Mouse (Mus musculus) limb, embryonic 14.5 days (tissue): ENCODE results near the gene Dnmt1. TPM values are rescaled to one million over a fixed set of nuclear protein-coding genes. Genes with fewer than 3 reads are reported as not detected.
A peak's percentile ranks its signal among the peaks of the same experiment; 100 is the strongest.

ENCODE experiments used
- ATAC-seq: fragments of 200-750 bp; cut with Nextera tagmentation; 2 replicates; pipeline ENCODE4 v1.8.0; 2017; ENCODE audit warnings: low read depth, moderate number of reproducible peaks, moderate TSS enrichment; ENCODE audit not compliant: low FRiP score
- DNase-seq: peaks from one replicate; pipeline ENCODE4 v3.0.0-alpha.2; 2015; ENCODE audit warnings: low spot score
- H3K27ac ChIP-seq: fragments of 300-500 bp; sonication (generic); replicated peaks from 2 replicates; pipeline ENCODE4 v1.5.1; 2014; ENCODE audit warnings: low read depth, mild to moderate bottlenecking, low read length, moderate library complexity, mixed read lengths
- H3K27me3 ChIP-seq: fragments of 300-500 bp; sonication (generic); 2 replicates; pipeline ENCODE4 v1.6.1; 2014; ENCODE audit warnings: low read length, mixed read lengths; ENCODE audit not compliant: control insufficient read depth, insufficient read depth
- H3K36me3 ChIP-seq: fragments of 300-500 bp; sonication (generic); 2 replicates; pipeline ENCODE4 v1.6.1; 2014; ENCODE audit warnings: mild to moderate bottlenecking, low read length, moderate library complexity, mixed read lengths; ENCODE audit not compliant: control insufficient read depth, insufficient read depth
- H3K4me1 ChIP-seq: fragments of 300-500 bp; sonication (generic); 2 replicates; pipeline ENCODE4 v1.6.1; 2014; ENCODE audit warnings: antibody characterized with exemption, low read length, mixed read lengths; ENCODE audit not compliant: control insufficient read depth, insufficient read depth
- H3K4me2 ChIP-seq: fragments of 300-500 bp; sonication (generic); replicated peaks from 2 replicates; pipeline ENCODE4 v1.6.1; 2014; ENCODE audit warnings: low read depth, mild to moderate bottlenecking, low read length, moderate library complexity; ENCODE audit not compliant: severe bottlenecking
- H3K4me3 ChIP-seq: fragments of 300-500 bp; sonication (generic); replicated peaks from 2 replicates; pipeline ENCODE4 v1.5.1; 2014; ENCODE audit warnings: low read length
- H3K9ac ChIP-seq: fragments of 300-500 bp; sonication (generic); 2 replicates; pipeline ENCODE4 v1.6.1; 2014; ENCODE audit warnings: mild to moderate bottlenecking, low read depth, low read length, moderate library complexity; ENCODE audit not compliant: severe bottlenecking
- H3K9me3 ChIP-seq: fragments of 300-500 bp; sonication (generic); 2 replicates; pipeline ENCODE4 v1.6.1; 2016; ENCODE audit warnings: low read length; ENCODE audit not compliant: control insufficient read depth
- POLR2A ChIP-seq: fragments of 200-500 bp; IDR thresholded peaks from 2 replicates; pipeline ENCODE4 v1.8.0; 2012; ENCODE audit warnings: inconsistent platforms, mild to moderate bottlenecking, moderate library complexity, borderline replicate concordance; ENCODE audit not compliant: insufficient read depth, insufficient read length; ENCODE audit errors: extremely low read depth
- WGBS: fragments of 180-500 bp; shearing (Covaris S2); extraction: QIAGEN DNeasy Blood & Tissue Kit; methylation state at CpG from one replicate; pipeline ENCODE4 v1.1.7; 2014; 5-methylcytosine and 5-hydroxymethylcytosine counted together
- polyA plus RNA-seq, 2 experiments: library from polyadenylated mRNA; depleted of rRNA in 1 of 2; stranded (reverse) in 1 of 2; unstranded in 1 of 2; fragments of >200 nt; fragmentation: Nextera tagmentation in 1 of 2; extraction: Ambion mirVana in 1 of 2; gene quantifications; 2 replicates each; pipeline versions ENCODE4 v1.2.1 to v1.2.3; 2012 to 2014

Gene Dnmt1
- polyA plus RNA-seq, 2 experiments = 62.0 to 115 TPM

GRCm38 (mm10) chr9:20943396-20943795 is 16.3 kb downstream of the Dnmt1 start:
- no peak for DNase-seq
- Histone ChIP-seq H3K4me1 (peaks cover 13% of the 10 kb centered on the region; the same call in 1 of the 2 replicates), H3K9me3 (no peaks in the 10 kb centered on the region), H3K4me3 (no peak overlapping the region), H3K4me2 (no peak overlapping the region), H3K27me3 (no peaks in the 10 kb centered on the region), H3K9ac (no peak overlapping the region), H3K27ac (0 out of 2 replicates have a peak overlapping the region, but pooled peaks have one; percentile 28), H3K36me3 (peaks cover 46% of the 10 kb centered on the region)
- 87% methylated on average over 7 of the region's 7 CpGs for WGBS
- no peak for ATAC-seq
- TF ChIP-seq POLR2A = no peak

GRCm38 (mm10) chr9:20923258-20923657 is 36.4 kb downstream of the Dnmt1 start:
- H3K4me2 ChIP-seq = no peak overlapping the region
- H3K4me3 ChIP-seq = no peak overlapping the region
- H3K4me1 ChIP-seq = no peaks in the 10 kb centered on the region
- H3K9ac ChIP-seq = no peak overlapping the region
- H3K9me3 ChIP-seq = no peaks in the 10 kb centered on the region
- no peak overlapping the region for H3K27ac ChIP-seq
- 90% methylated on average over 3 of the region's 3 CpGs for WGBS
- DNase-seq (no peak), ATAC-seq (no peak)
- H3K36me3 ChIP-seq = peaks cover 100% of the 10 kb centered on the region
- no peaks in the 10 kb centered on the region for H3K27me3 ChIP-seq
- TF ChIP-seq POLR2A = no peak

GRCm38 (mm10) chr9:20916160-20916559 is 43.5 kb downstream of the Dnmt1 start:
- 78% methylated on average over 4 of the region's 4 CpGs for WGBS
- Histone ChIP-seq H3K27me3 (no peaks in the 10 kb centered on the region), H3K4me1 (no peaks in the 10 kb centered on the region), H3K27ac (no peak overlapping the region), H3K4me2 (no peak overlapping the region), H3K9ac (no peak overlapping the region), H3K4me3 (no peak overlapping the region), H3K36me3 (peaks cover 100% of the 10 kb centered on the region), H3K9me3 (no peaks in the 10 kb centered on the region)
- ATAC-seq (no peak), DNase-seq (no peak)
- no peak for TF ChIP-seq POLR2A

DNA sequence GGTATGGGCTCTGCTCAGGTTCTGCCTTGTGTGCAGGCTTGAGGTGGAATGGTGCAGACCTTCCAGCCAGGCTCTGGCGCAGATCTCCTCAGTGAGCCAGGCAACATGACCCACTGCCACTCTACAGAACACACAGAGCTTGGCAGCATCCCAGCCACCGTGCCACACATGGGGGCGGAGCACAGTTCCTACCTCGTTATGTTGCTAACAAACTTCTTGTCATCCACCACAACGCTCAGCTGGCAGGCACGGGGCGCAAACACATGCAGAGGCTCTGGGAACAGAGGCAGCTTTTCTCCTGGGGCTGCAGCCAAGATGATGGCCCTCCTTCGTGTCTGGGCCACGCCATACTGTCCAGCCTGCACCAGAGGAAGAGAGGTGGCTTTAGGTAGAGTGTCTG is 49.7 kb downstream of the Dnmt1 start:
- H3K9me3 ChIP-seq = no peaks in the 10 kb centered on the region
- TF ChIP-seq POLR2A = no peak
- no peaks in the 10 kb centered on the region for H3K27me3 ChIP-seq
- no peak overlapping the region for H3K4me2 ChIP-seq
- H3K36me3 ChIP-seq = peaks cover 100% of the 10 kb centered on the region
- WGBS = 90% methylated on average over 9 of the region's 9 CpGs
- no peak overlapping the region for H3K4me3 ChIP-seq
- no peaks in the 10 kb centered on the region for H3K4me1 ChIP-seq
- DNase-seq = no peak
- no peak for ATAC-seq
- H3K27ac ChIP-seq = no peak overlapping the region
- no peak overlapping the region for H3K9ac ChIP-seq

DNA sequence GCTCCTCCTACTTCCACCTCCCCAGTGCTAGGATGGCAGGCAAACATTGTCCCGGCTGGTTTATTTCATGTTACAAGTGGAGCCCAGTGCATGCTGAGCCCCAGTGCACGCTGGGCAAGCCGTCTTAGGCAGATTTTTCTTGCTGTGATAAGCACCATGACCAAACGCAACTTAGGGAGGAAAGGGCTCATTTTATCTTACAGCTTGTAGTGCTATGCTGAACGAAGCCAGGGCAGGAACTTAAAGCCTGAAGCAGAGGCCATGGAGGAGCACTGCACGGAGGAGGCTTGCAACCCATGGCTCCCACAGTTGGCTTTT is 57.6 kb downstream of the Dnmt1 start:
- Histone ChIP-seq H3K27ac (no peak overlapping the region), H3K9ac (no peak overlapping the region), H3K27me3 (no peaks in the 10 kb centered on the region), H3K9me3 (no peaks in the 10 kb centered on the region), H3K4me1 (peaks cover 3% of the 10 kb centered on the region; the same call in 1 of the 2 replicates), H3K4me2 (no peak overlapping the region), H3K4me3 (no peak overlapping the region), H3K36me3 (peaks cover 26% of the 10 kb centered on the region)
- DNase-seq = no peak
- WGBS = 52% methylated on average over 6 of the region's 6 CpGs
- TF ChIP-seq POLR2A = no peak
- no peak for ATAC-seq
